Mouse (Mus musculus): Measurements from ENCODE around the gene Gm28308. TPM values are rescaled to one million over a fixed set of nuclear protein-coding genes. Genes with fewer than 3 reads are reported as not detected.

Gm28308 gene
- polyA plus RNA-seq (2015; fragmentation: Nextera tagmentation; extraction: Ambion mirVana), result not detected in 2 replicates

GRCm38 (mm10) chr6:52213119-52213986 lies at the start of gene Gm28308, which contains the start of gene Hoxa3:
Gene Gm28308 (minus strand): TSS chr6:52213339.
Gene Hoxa3 (minus strand): TSS chr6:52213336.
- no peaks in the 10 kb centered on the region for H3K9me3 ChIP-seq (ENCODE audit: low read length)
- no peaks in the 10 kb centered on the region for H3K36me3 ChIP-seq (ENCODE audit: insufficient read depth, low read length)
- peaks cover 73% of the 10 kb centered on the region for H3K27me3 ChIP-seq (replicated peaks; ENCODE audit: insufficient read depth, low read length)
- ATAC-seq (peak; percentile 23), DNase-seq (ENCODE audit: low spot score) (peak; percentile 80)
- peak within 1 kb of the TSS; percentile 48 for H3K4me3 ChIP-seq (ENCODE audit: low read depth, low read length)
- 8% methylated on average over 38 of the region's 38 CpGs for WGBS
- 0 out of 2 replicates have a peak within 1 kb of the TSS, but pooled peaks have one; percentile 32 for H3K9ac ChIP-seq (replicated peaks; ENCODE audit: low read depth)
- H3K4me1 ChIP-seq (ENCODE audit: insufficient read depth, low read depth, low read length), result peaks cover 13% of the 10 kb centered on the region
- H3K27ac ChIP-seq (ENCODE audit: low read length), result peak within 1 kb of the TSS; percentile 76
- TF ChIP-seq CTCF (IDR thresholded peaks at IDR 0.05) (no peak), EP300 (IDR thresholded peaks at IDR 0.05) (no peak)
- H3K4me2 ChIP-seq (replicated peaks; ENCODE audit: low read depth, low read length), result peak within 1 kb of the TSS; percentile 61

GRCm38 (mm10) chr6:52262463-52263320 lies 49.6 kb upstream of the Gm28308 start:
- H3K9ac ChIP-seq (replicated peaks; ENCODE audit: low read depth), result no peak overlapping the region
- 5% methylated on average over 24 of the region's 24 CpGs for WGBS
- H3K36me3 ChIP-seq (ENCODE audit: insufficient read depth, low read length), result no peaks in the 10 kb centered on the region
- peak overlapping the region; percentile 3; the same call in 1 of the 2 replicates for H3K4me3 ChIP-seq (ENCODE audit: low read depth, low read length)
- no peaks in the 10 kb centered on the region for H3K4me1 ChIP-seq (ENCODE audit: insufficient read depth, low read depth, low read length)
- DNase-seq (ENCODE audit: low spot score), result no peak
- ATAC-seq, result no peak
- H3K27ac ChIP-seq (ENCODE audit: low read length), result no peak overlapping the region
- peaks cover 82% of the 10 kb centered on the region for H3K27me3 ChIP-seq (replicated peaks; ENCODE audit: insufficient read depth, low read length)
- no peak for TF ChIP-seq CTCF (IDR thresholded peaks at IDR 0.05)
- TF ChIP-seq EP300 (IDR thresholded peaks at IDR 0.05), result no peak
- no peak overlapping the region for H3K4me2 ChIP-seq (replicated peaks; ENCODE audit: low read depth, low read length)
- H3K9me3 ChIP-seq (ENCODE audit: low read length), result no peaks in the 10 kb centered on the region

DNA sequence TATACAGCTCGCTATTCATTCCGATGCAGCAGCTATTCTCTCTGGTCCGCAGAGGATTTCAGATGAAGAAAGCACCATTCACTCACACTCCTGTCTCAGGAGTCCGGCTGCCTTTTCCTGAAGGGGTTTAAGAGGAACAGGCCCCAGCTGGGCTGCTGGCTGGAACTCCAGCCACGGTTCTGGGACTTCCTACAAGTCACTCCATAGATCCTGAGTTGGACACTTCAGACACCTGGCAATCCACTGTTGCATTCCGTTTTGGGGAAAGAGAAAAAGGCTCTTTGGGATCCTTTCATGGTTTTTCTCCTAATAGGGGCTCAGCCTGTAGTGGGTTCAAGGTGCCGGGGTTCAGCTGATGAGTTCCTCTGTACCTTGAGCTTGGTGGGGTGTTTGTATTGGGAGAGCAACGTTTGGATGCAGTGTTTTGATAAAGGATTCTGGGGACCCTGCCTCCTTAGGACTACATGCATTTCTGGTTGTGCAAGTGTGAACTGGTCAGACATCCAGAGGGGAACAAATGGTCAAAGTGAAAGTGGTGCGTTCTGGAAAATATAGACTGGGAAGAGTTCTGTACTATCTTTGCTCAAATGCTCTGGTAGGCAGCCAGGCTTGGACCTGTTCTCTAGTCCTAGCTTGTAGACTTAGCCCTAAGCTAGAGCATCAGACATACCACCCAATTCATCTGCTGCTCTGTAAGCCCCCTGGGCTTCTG lies 48.8 kb upstream of the Gm28308 start:
- H3K9ac ChIP-seq (replicated peaks; ENCODE audit: low read depth), result no peak overlapping the region
- 6% methylated on average over 9 of the region's 9 CpGs for whole genome bisulfite sequencing
- no peaks in the 10 kb centered on the region for H3K9me3 ChIP-seq (ENCODE audit: low read length)
- no peak overlapping the region for H3K27ac ChIP-seq (ENCODE audit: low read length)
- TF ChIP-seq EP300 (IDR thresholded peaks at IDR 0.05) (no peak), CTCF (IDR thresholded peaks at IDR 0.05) (no peak)
- peaks cover 85% of the 10 kb centered on the region for H3K27me3 ChIP-seq (replicated peaks; ENCODE audit: insufficient read depth, low read length)
- H3K4me3 ChIP-seq (ENCODE audit: low read depth, low read length), result peak overlapping the region; percentile 3; the same call in 1 of the 2 replicates
- H3K4me1 ChIP-seq (ENCODE audit: insufficient read depth, low read depth, low read length), result no peaks in the 10 kb centered on the region
- no peaks in the 10 kb centered on the region for H3K36me3 ChIP-seq (ENCODE audit: insufficient read depth, low read length)
- no peak overlapping the region for H3K4me2 ChIP-seq (replicated peaks; ENCODE audit: low read depth, low read length)
- ATAC-seq, result no peak
- DNase-seq (ENCODE audit: low spot score), result no peak

DNA sequence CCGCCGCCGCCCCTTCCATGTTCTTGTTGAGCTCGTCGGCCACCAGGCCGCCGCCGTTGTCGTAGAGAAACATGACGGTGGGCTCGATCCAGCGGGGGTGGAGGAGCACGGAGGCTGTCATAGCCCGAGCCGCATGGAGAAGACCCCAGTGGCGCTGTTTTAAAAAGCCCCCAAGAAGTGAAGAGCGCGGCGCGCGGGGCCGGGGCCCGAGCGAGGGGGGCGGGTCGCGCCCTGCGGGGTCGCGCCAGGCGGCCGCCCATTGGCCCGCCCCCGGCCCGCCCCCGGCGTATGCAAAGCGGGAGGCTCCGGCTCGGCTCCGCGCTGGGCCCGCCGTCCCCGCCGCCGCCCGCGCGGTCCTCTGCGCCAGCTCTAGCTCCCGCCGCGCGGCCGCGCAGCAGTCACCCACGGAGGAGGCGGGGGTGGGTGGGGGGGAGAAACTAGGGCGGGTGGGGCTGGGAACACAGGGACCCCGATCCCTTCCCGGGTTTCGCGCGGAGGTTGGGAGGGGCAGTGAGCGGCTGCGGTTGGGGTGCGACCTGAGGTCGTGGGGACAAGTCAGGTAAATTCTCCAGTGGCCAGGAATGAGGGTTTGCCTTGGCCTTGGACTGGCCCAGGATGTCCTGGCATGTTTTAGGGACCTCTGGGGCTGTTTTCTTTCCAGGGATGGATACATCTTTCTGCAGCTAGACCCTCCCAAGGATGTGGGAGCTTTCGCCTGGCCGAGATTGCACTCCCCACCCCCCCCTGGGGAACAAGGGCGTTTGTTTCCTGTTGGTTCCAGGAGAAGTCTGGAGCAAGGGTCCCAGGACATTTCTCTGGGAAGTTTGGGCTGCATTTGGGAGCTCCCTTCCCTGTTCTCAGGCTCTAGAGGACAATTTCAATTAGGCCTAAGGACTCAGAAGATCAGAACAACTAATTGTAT lies 47.8 kb upstream of the Gm28308 start, which contains the start of gene Hoxa13:
Hoxa13 (minus strand) TSS at position 227 of the 922 bp plus-strand sequence.
- Histone ChIP-seq H3K4me3 (ENCODE audit: low read depth, low read length) (peak within 1 kb of the TSS; percentile 43), H3K9me3 (ENCODE audit: low read length) (no peaks in the 10 kb centered on the region), H3K4me2 (replicated peaks; ENCODE audit: low read depth, low read length) (peak within 1 kb of the TSS; percentile 69), H3K36me3 (ENCODE audit: insufficient read depth, low read length) (no peaks in the 10 kb centered on the region), H3K27me3 (replicated peaks; ENCODE audit: insufficient read depth, low read length) (peaks cover 83% of the 10 kb centered on the region), H3K4me1 (ENCODE audit: insufficient read depth, low read depth, low read length) (no peaks in the 10 kb centered on the region), H3K27ac (ENCODE audit: low read length) (no peak within 1 kb of the TSS), H3K9ac (replicated peaks; ENCODE audit: low read depth) (no peak within 1 kb of the TSS)
- 2% methylated on average over 20 of the region's 72 CpGs for WGBS
- ATAC-seq (peak; percentile 76), DNase-seq (ENCODE audit: low spot score) (no peak)
- no peak for TF ChIP-seq EP300 (IDR thresholded peaks at IDR 0.05)
- no peak for TF ChIP-seq CTCF (IDR thresholded peaks at IDR 0.05)

GRCm38 (mm10) chr6:52259811-52260261 lies 46.7 kb upstream of the Gm28308 start:
- no peaks in the 10 kb centered on the region for H3K4me1 ChIP-seq (ENCODE audit: insufficient read depth, low read depth, low read length)
- ATAC-seq, result no peak; the same call in 1 of the 2 replicates
- 3% methylated on average over 35 of the region's 39 CpGs for WGBS
- TF ChIP-seq CTCF (IDR thresholded peaks at IDR 0.05) (no peak), EP300 (IDR thresholded peaks at IDR 0.05) (no peak)
- peak overlapping the region; percentile 69 for H3K4me2 ChIP-seq (replicated peaks; ENCODE audit: low read depth, low read length)
- DNase-seq (ENCODE audit: low spot score), result no peak
- no peaks in the 10 kb centered on the region for H3K9me3 ChIP-seq (ENCODE audit: low read length)
- H3K4me3 ChIP-seq (ENCODE audit: low read depth, low read length), result peak overlapping the region; percentile 30
- peaks cover 81% of the 10 kb centered on the region for H3K27me3 ChIP-seq (replicated peaks; ENCODE audit: insufficient read depth, low read length)
- H3K27ac ChIP-seq (ENCODE audit: low read length), result no peak overlapping the region
- no peak overlapping the region for H3K9ac ChIP-seq (replicated peaks; ENCODE audit: low read depth)
- no peaks in the 10 kb centered on the region for H3K36me3 ChIP-seq (ENCODE audit: insufficient read depth, low read length)

Measured in lung, postnatal 0 days (tissue).